Mouse (Mus musculus) adrenal gland, adult 2 months (tissue): ENCODE results near the gene Epha4. TPM values are rescaled to one million over a fixed set of nuclear protein-coding genes. Genes with fewer than 3 reads are reported as not detected.

ENCODE experiments used
- DNase-seq: peaks from one replicate; pipeline ENCODE4 v3.0.0; 2021
- polyA plus RNA-seq: library from polyadenylated mRNA; depleted of rRNA; stranded (reverse); fragments of >200 nt; gene quantifications from 2 replicates; pipeline ENCODE4 v1.2.3, GENCODE M21; 2012
- total RNA-seq, 2 experiments: library from RNA; stranded (reverse); gene quantifications; 2 replicates each; pipeline ENCODE4 v1.2.3; 2021

The Epha4 gene
- total and polyA plus RNA-seq, 3 experiments: 1.3 to 2.8 (median 2.1) TPM

DNA sequence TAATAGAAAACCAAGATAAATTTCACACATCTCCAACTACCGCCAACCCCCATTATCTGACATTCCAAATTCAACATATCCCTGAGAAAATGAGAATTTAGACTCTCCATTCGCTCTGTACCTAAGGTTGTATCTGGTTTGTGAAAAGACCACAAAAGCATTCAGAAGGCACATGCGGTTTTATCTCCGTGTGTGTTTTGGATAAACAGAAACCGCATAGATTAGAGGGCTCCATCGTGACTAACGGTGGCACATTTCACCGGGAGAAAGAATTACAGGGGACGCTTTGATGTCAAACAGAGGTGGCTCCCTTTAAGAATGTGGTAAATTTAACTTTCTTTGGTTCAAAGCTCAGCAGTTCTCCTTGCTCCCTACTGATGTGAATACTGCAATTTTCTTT lies 107.5 kb downstream of the Epha4 start:
- no peak for DNase-seq

DNA sequence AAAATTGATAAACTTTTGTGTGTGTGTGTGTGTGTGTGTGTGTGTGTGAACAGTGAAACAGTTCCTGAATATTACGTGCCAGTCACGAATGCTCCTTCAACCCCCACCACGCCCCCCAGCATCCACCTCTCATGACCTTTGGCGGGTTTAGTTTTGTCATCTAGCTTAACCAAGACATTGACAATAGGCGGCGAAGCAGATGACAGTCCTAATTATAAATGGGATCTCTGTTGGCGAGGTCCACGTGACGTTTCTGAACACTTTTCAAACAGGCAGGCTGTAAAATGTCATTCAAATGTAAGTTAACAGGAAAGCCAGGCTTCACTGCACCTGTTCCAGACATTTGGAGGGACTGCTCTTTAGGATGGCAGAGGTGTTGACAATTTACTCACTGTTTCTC lies 108.3 kb downstream of the Epha4 start:
- no peak for DNase-seq

DNA sequence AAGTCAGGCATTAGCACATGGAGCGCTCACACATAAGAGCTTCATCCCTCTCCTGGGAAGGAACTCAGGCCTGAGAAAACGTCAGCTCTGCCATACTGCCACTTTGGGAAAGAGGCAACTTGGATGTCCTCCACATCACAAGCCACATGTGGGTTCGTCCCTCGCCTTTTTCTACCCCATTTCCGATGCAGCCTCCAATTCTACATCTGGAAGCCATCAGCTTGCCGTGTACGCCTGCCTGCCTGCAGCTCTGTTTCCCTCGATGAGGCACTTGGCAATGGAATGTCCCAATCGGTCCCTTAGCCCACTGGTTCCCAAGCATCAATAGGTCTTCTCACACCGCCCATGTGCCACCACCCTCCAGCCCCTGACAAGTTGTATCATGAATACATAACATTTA lies 110.4 kb downstream of the Epha4 start:
- DNase-seq: no peak

DNA sequence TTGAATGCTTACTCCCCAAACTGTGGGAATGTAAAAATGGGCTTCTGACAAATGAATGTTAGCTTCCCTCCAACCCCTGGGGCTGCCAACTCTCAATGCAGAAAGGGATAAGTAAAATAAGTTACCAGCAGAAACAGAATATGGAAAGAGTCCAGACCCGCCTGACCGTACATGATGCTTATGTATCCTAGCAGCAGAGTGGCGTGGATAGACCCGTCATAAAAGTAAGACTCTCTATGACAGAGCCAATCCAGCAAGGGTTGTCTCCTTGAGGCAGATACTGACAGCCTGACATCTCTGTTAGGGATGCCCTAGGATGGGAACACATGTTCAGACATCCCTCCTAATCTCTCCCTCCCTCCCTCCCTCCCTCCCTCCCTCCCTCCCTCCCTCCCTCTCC lies 111.9 kb downstream of the Epha4 start:
- DNase-seq: no peak

DNA sequence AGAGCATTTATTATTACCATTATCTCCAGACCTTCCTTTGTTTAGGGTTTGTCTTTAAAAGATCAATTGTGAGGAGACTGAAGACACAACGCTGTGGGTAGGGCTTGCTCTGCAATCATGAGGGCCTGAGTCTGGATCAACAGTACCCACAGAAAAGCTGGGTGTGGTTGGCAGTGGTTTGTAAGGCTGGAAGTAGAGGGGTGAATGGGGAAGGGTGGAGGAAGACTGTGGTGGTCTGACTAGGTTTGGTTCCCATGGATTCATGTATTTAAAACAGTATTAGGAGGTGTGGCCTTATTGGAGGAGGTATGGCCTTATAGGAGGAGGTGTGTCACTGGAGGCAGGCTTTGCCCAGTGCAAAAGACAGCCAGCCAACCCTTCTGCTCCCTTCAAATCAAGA lies 113.4 kb downstream of the Epha4 start:
- DNase-seq: no peak

DNA sequence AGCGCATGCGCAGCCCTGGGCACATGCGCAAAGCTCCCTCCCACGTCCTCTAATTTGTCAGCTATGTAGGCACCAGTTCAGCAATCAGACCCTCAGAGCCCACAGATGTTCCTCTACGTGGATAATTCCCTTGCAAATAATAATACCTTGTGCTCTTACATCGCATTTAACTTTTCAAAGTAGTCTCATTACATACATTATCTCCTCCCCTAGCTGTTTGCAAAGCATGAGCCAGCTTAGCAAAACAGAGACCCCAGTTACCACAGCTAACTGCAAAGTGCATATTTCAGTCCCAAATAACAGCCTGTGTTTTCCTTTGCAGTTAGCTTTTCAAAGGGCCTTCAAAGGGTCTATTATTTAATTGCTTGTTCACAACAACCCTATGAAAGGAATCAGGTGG lies 123.3 kb downstream of the Epha4 start:
- DNase-seq: no peak

DNA sequence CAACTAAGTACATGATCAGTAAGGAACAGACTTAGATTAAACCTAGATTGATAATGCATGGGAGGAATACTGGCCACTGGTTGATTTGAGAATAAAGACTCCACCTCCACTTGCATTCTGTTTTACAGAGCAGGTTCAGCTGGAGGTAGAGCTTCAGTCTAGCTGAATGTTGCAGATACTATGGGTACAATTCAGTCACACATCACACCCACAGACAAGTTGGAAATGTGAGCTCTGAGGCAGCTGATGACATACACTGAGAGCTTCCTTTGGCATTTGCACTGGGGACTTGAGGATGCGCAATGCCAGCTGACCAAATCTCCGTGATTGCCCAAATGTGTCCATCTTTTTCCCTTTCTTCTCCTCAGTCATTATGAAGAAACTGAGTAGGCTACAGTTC lies 125.8 kb downstream of the Epha4 start:
- DNase-seq: no peak

DNA sequence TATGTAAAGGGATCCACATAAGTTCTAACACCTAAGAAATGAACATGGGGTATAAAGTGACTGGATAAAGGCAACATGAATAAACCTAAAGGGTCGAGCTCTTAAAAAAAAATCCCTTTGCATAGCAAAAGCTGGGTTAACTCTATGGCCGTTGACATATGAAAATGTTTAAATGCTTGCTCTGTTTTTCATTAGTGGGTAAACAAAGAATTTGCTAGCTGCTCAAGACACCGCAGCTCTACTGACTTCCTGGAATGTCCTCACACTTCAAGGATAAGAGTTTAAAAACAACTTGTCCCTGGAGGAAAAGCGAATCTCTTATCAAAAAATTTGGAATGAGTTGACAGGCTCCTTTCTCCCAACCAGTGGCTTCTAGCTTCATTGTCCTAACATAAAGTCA lies 126.3 kb downstream of the Epha4 start:
- no peak for DNase-seq

DNA sequence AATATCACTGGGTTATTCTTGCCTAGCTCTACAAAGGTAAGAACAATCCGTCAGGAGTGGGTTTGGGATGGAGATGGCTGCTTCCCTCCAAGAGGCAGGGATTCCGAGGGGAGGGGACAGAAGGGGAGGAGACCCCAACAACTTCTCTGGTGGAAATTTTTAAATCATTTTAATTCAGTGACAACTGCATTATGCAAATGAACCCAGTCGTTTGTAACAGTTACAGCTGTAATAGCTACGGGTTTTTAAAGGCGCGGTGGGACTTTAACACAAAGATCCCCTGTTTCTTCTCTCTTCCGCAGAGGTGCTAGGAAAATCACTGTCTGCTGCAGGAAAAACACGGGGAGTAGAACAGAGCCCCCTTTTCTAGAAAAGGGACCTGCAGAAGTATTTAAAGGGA lies 129.3 kb downstream of the Epha4 start:
- no peak for DNase-seq

DNA sequence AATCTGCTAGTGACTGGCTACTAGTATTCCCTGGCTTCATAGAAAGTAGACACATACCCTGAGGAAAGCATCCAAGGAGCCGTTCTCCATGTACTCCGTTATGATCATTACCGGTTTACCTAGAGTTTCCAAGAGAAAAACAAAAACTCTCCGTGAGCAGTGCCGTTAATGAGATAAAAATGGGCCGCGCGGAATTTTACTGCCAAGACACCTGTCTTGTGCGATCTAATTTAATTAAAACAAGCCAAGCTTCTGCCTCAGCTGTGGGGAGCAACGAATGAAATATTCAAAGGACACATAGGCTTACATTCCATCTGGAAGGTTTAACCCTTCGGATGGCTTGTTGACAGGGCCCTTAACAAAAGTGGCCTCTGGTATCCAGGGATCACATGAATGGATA lies 131.4 kb downstream of the Epha4 start:
- no peak for DNase-seq

DNA sequence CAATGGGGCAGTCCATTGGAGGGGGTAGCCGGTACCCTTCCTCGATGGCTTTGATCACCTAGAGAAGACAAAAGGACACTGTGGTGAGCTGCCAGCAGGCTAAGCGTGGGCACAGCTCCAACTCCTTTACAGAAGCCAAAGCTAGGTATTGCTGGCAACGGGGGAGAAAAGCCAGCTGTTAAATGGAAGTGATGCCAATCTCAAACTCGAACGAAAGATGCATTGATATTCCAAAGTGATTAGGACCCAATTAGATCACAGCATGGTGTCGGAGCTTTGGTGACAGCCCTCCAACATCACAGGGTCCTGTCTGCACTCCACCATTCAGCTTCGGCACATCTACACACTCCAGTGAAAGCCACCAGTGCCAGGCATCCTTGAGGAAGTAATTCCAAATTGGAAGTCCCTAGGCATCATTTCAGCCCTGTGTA lies 137.3 kb downstream of the Epha4 start:
- no peak for DNase-seq

DNA sequence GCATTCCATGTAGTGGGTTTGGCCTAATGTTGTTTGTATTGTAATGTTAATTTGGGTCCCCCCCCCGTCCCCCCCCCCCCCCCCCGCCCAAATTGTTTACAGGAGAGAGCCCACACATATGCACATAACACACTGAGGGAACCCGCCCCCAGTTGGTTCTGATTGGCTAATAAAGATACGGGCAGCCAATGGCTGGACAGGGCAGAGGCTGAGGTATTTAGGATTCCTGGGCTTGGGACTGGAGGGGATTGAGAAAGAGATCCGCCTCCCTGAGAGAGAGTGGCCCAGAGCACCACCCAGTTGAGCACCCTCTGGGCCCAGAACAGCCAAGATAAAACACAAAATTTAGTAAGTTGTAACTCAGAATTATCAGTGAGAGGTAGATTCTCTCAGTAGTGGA lies 140.8 kb downstream of the Epha4 start:
- DNase-seq: no peak

DNA sequence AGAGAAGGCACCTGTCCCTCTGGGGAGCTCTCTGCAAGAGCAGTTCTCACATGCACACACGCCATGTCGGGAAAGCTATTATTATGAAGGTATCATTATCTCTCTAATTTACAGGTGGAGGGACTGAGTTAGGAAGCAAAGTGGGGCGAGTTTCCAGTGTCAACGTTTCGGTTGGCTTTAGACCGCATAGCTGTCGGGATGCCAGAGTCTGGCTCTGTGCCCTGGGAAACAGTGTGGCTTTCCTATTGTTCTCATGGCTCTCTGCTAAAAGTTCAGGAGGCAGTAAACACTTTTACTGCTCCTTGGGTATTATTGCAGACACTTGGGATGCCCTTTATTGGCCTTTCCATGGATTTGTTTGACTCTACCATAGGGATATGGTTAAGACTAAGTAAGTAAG lies 144.0 kb downstream of the Epha4 start:
- no peak for DNase-seq

DNA sequence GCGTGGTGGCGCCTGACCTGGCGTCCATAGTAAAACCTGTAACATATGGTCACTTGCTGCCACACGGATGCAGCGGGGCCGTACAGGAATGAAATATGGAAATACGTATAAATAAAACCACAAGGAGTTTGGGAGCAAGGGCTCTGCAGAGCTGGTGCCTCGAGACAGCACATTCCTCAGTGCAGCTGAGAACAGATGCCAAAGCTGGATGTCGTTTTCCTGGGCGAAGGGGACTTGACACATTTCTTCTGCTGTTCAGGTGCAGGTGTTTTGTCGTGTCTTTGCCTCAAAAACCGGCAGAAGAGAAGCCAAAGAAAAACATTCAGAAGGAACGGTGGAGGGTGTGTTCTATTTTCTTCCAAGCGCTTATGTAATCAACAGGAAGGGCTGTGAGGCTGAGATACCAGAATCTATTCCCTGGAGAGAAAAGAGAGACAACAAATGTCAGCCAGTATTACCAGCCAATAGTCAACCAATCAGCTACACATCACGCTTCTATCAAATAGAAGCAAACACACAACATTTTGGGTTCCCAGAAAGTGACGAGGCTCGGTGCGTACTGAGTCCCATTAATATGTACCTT lies 145.5 kb downstream of the Epha4 start:
- DNase-seq: no peak

DNA sequence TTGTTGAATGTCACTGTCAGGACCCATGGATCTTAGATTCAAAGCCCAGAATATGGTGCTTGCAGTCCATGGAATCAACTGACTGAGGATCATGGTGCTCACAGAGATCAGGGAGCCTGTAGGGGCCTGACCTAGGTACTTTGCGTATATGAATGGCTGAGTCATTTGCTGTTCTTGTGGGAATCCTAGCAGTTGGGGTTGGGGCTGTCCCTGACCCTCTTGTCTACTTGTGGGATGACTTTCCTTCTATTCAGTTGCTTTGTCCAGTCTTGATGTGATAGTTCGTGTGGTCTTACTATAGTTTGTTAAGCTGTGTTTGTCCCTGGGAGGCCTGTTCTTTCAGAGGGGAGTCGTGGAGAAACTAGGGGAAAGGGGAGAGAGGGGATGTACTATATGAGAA lies 149.0 kb downstream of the Epha4 start:
- no peak for DNase-seq

DNA sequence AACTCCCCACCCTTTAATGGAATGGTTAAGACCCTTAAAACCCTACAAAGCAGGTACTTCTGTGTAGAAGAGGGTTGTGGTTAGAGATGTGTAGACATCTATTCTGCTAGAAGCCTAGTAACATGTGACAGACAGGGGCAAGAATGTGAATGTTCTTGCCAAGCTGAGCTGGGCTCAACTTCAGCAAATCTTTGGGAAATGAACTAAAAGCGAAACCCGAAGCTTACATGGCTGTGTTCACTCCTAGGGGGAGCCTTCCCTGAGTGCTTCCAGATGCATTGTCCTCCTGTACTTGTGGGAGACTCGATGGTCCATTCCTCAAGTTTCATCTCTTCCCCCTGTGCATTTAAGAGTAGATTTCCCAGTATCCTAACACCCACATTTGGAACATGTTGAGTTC lies 150.3 kb downstream of the Epha4 start:
- DNase-seq: no peak

DNA sequence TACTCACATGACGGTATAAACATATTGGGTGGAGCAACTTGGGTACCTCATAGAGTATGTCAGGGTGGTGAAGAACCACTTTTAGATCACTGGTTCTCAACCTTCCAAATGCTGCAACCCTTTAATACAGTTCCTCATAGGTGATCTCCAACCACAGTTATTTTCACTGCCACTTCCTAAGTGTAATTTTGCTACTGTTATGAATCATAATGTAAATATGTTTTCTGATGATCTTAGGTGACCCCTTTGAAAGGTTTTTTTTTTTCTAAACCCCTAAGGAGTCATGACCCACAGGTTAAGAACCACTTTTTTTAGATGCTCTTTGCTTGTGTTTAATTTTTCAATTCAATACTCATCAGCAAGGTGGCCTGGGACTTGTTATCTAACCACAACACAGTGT lies 151.0 kb downstream of the Epha4 start:
- no peak for DNase-seq

DNA sequence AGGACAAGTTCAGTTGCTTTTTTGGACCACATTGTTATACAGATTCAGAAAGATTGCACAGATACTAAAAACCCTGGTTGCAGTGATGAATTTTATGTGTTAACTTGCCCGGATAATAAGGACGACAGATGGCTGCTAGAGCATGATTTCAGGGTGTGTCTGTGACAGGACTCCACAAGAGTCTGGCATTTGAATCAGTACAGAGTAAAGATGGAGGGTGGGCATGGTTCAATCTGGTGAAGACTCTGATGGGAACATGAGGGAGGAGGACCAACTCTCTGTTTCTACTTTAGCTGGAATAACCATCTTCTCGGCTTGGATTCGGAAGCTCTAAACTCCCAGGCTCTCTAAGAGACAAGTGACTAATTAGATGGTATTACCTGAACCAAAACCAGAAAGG lies 168.4 kb downstream of the Epha4 start:
- no peak for DNase-seq

DNA sequence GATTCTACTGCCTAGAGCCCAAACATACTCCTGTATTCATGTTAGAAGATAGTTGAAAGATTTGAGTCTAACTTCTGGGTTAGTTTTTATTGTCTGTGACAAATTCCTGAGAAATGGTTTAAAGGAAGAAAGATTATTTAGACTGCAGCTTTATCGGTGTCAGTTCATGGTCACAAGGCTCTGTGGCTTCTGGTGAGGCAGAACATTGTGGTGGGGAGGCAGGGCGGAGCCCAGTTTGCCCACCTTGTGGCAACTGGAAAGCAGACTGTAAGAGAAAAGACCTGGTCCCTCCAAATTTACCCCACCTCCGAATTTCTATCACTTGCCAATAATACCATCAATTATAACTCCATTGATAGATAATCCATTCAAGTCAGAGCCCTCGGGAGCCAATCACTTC lies 171.1 kb downstream of the Epha4 start:
- no peak for DNase-seq

DNA sequence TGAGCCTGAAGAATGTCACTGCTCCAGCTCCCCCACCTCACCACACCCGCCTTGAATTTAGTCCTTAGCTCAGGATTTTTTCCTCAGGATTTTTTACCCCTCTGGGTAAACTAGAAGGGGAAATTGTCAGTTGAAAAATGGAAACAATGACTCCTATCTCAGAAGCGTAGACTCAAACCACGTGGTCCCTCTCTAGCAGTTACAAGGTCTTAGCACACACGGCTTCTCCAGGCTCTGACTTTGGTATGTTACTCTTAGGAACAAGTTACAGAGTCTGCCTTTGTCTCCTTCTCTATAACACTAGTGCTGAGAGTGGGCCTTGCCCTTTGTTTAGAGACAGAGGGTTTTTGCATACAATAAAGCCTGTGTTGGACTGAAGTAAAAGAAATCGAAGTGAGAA lies 175.2 kb downstream of the Epha4 start:
- DNase-seq: no peak

DNA sequence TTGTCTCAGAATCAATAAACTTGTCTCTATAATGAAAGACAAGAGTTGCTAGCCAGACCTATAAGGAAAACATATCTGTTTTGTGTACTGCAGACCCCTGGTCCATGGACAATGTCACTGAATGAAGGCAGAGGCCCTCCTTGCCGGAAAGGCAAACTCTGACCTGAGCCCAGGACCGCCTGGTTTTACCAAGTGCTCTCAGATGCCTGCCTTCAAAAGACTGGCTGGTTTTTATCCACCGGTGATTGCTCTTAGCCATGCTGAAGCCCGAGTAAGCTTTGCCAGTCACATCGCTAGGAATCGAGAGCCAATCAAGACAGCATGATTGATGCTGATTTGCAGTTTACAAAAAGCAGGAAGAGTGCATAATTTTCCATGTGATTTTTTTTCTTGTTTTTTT lies 176.5 kb downstream of the Epha4 start:
- DNase-seq: no peak

DNA sequence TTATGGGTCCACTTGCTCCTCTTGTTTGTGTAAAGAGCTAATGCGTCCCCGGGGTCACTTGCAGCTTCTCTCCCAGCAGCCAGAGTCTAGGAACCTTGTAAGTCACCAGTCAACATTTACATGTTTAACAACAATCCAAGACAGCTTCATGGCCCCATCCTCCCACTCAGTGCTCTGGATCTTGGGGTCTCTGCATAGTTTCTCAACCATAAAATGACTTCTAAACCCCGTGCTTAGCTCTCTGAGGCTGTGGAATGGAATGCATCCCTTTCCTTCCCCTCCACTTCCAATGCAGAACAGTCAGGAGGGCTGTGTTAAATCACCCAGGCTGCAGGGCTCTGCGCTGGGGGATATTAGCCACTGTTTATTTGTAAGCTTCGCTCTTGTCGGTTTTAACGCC lies 178.0 kb downstream of the Epha4 start:
- DNase-seq: no peak

DNA sequence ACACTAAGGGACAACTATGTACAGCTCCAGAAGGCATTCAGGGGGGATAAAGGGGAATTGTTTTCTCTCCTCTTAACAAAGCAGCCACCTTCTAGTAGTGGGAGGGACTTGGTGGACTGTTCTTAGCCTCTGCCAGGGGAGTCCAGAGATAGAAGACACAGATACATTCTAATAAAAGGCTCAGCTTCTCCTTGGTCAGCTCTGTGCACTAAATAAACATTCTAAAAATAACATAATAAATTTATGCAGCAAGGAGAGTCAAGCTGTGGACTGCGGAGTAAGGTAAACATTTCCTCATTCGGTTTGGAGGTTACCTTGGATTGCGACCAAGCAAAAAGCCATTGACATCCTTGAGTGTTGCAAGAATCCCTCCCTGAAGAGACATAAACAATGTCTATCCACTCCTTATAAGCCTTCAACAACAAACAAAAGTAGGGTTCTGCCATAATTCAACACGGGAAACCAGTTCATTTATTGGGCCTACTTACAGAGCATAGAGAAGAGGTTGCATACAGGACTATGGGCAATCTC lies 196.2 kb downstream of the Epha4 start:
- no peak for DNase-seq
